Mouse (Mus musculus): ENCODE measurements at regions not wholly inside any gene's neighbourhood (a gene's known extent, or its start where the extent isn't known, plus 50 kb on each side); places are given as distances from the start of the nearest gene placed in this dataset.

- in situ Hi-C loops (cut with MboI; ENCODE audit: low pct_ligation_motif_present, low pct_unique_long_range_greater_than_20kb, low sequenced_read_pairs), result no loop called here
Measured at GRCm38 (mm10) chr3:39966390-39966789, 564.7 kb upstream of the Intu start.

GRCm38 (mm10) chr3:39976937-39977336 lies 554.1 kb upstream of the Intu start:
- no peak overlapping the region for H3K27ac ChIP-seq (ENCODE audit: insufficient read depth, low read depth)
- no peaks in the 10 kb centered on the region for H3K36me3 ChIP-seq (replicated peaks in 1 of 2; ENCODE audit: control insufficient read depth in 1 of 2, insufficient read depth in 1 of 2, low read length in 1 of 2)
- in situ Hi-C loops (cut with MboI; ENCODE audit: low pct_ligation_motif_present, low pct_unique_long_range_greater_than_20kb, low sequenced_read_pairs) (no loop called here), dilution Hi-C loops (cut with MboI; ENCODE audit: extremely low pct_ligation_motif_present, extremely low pct_unique_long_range_greater_than_20kb, low sequenced_read_pairs) (no loop called here)
- H3K4me2 ChIP-seq (ENCODE audit: insufficient read depth, low read depth, poor library complexity, severe bottlenecking), result no peak overlapping the region
- TF ChIP-seq USF2 (conservative IDR thresholded peaks at IDR 0.05; ENCODE audit: low read depth, low read length) (peak; percentile 42; the same call in 1 of the 2 replicates), KAT2A (IDR thresholded peaks at IDR 0.05; ENCODE audit: insufficient replicate concordance, low read length) (no peak), RCOR1 (conservative IDR thresholded peaks at IDR 0.05; ENCODE audit: low read depth, low read length) (no peak), ELF1 (IDR thresholded peaks at IDR 0.05; ENCODE audit: low read depth, low read length) (no peak), USF1 (IDR thresholded peaks at IDR 0.05; ENCODE audit: low read depth, low read length) (peak; percentile 52; the same call in 1 of the 2 replicates), NRF1 (IDR thresholded peaks at IDR 0.05; ENCODE audit: low read depth, low read length) (peak; percentile 56), MEF2A (IDR thresholded peaks at IDR 0.05; ENCODE audit: borderline replicate concordance, low read depth, low read length) (no peak), UBTF (IDR thresholded peaks at IDR 0.05; ENCODE audit: low read depth, low read length) (no peak), HCFC1 (IDR thresholded peaks at IDR 0.05; ENCODE audit: low read depth, low read length) (peak; percentile 60)
- H3K9me3 ChIP-seq (replicated peaks; ENCODE audit: low read length), result no peaks in the 10 kb centered on the region
- H3K27me3 ChIP-seq (replicated peaks), result no peaks in the 10 kb centered on the region
- H3K79me2 ChIP-seq (replicated peaks; ENCODE audit: control insufficient read depth, extremely low read depth, insufficient read depth, poor library complexity, severe bottlenecking), result no peaks in the 10 kb centered on the region
- DNase-seq (ENCODE audit: extremely low read depth), result no peak
- H3K4me3 ChIP-seq (replicated peaks in 1 of 3; ENCODE audit: low read depth in 2 of 3, low read length in 2 of 3, poor library complexity in 1 of 3), result no peak overlapping the region
- no peak overlapping the region for H3K9ac ChIP-seq (ENCODE audit: insufficient read depth, low read depth)
- H3K4me1 ChIP-seq (ENCODE audit: control insufficient read depth in 1 of 2, insufficient read depth in 2 of 2), result no peaks in the 10 kb centered on the region

More at GRCm38 (mm10) chr3:39966390-39966789, 564.7 kb upstream of the Intu start:
- H3K27me3 ChIP-seq (replicated peaks), result no peaks in the 10 kb centered on the region
- H3K4me3 ChIP-seq (replicated peaks in 1 of 3; ENCODE audit: low read depth in 2 of 3, low read length in 2 of 3, poor library complexity in 1 of 3), result no peak overlapping the region
- no peaks in the 10 kb centered on the region for H3K36me3 ChIP-seq (replicated peaks in 1 of 2; ENCODE audit: control insufficient read depth in 1 of 2, insufficient read depth in 1 of 2, low read length in 1 of 2)
- no peak for DNase-seq (ENCODE audit: extremely low read depth)
- no peak for TF ChIP-seq CHD2 (IDR thresholded peaks at IDR 0.05; ENCODE audit: low read length)
- TF ChIP-seq JUN (IDR thresholded peaks at IDR 0.05; ENCODE audit: insufficient read depth, low read depth, low read length), result no peak
- no peak for TF ChIP-seq HCFC1 (IDR thresholded peaks at IDR 0.05; ENCODE audit: low read depth, low read length)
- TF ChIP-seq E2F4 (IDR thresholded peaks at IDR 0.05; ENCODE audit: insufficient replicate concordance, low read depth, low read length), result no peak
- TF ChIP-seq SIN3A (IDR thresholded peaks at IDR 0.05; ENCODE audit: low read length), result no peak
- no peak for TF ChIP-seq UBTF (IDR thresholded peaks at IDR 0.05; ENCODE audit: low read depth, low read length)
- TF ChIP-seq ZNF384 (IDR thresholded peaks at IDR 0.05; ENCODE audit: low read depth, low read length), result no peak
- TF ChIP-seq MAZ (IDR thresholded peaks at IDR 0.05; ENCODE audit: low read depth, low read length), result no peak
- TF ChIP-seq NRF1 (IDR thresholded peaks at IDR 0.05; ENCODE audit: low read depth, low read length), result no peak
- no peak overlapping the region for H3K27ac ChIP-seq (ENCODE audit: insufficient read depth, low read depth)
- H3K9me3 ChIP-seq (replicated peaks; ENCODE audit: low read length), result no peaks in the 10 kb centered on the region
- no peak overlapping the region for H3K9ac ChIP-seq (ENCODE audit: insufficient read depth, low read depth)
- H3K4me2 ChIP-seq (ENCODE audit: insufficient read depth, low read depth, poor library complexity, severe bottlenecking), result no peak overlapping the region
- dilution Hi-C loops (cut with MboI; ENCODE audit: extremely low pct_ligation_motif_present, extremely low pct_unique_long_range_greater_than_20kb, low sequenced_read_pairs), result no loop called here
- no peaks in the 10 kb centered on the region for H3K4me1 ChIP-seq (ENCODE audit: control insufficient read depth in 1 of 2, insufficient read depth in 2 of 2)
- no peaks in the 10 kb centered on the region for H3K79me2 ChIP-seq (replicated peaks; ENCODE audit: control insufficient read depth, extremely low read depth, insufficient read depth, poor library complexity, severe bottlenecking)
